Mouse (Mus musculus) spleen, adult 2 months (tissue): ENCODE data around the gene Fam129b.

Experiments
- CTCF ChIP-seq: fragments of 200-500 bp; IDR thresholded peaks from 2 replicates; pipeline ENCODE4 v1.5.1; 2011; ENCODE audit warnings: mild to moderate bottlenecking, inconsistent platforms; ENCODE audit not compliant: insufficient read depth, insufficient read length, insufficient replicate concordance; ENCODE audit errors: extremely low read depth
- POLR2A ChIP-seq: fragments of 200-500 bp; IDR thresholded peaks from 2 replicates; pipeline ENCODE4 v1.6.1; 2011; ENCODE audit warnings: low read depth, low read length, inconsistent platforms

GRCm38 (mm10) chr2:32914896-32915295 is 39.0 kb downstream of the Fam129b start:
- TF ChIP-seq CTCF (no peak), POLR2A (no peak)
